Comparison of ENCODE assay signal across 24 mouse cellular contexts in genomic region chr14:22643494-22643893, GRCm38 (mm10).
"Had no signal": no experiment of that assay in that cellular context is flagged by ENCODE, and none has a peak within 500 bp of the region (broad histone marks: within the 10 kb centered on the region; RNA-seq: fewer than 3 reads in every experiment).

No protein-coding gene starts in this region.

- H3K4me2 ChIP-seq: heart, embryonic 11.5 days; heart, embryonic 13.5 days; heart, embryonic 15.5 days; hindbrain, embryonic 13.5 days; hindbrain, embryonic 15.5 days; limb, embryonic 12.5 days; liver, embryonic 11.5 days; liver, embryonic 13.5 days had no signal

- ATAC-seq: hindbrain, postnatal 0 days; intestine, embryonic 16.5 days had no signal

- H3K4me3 ChIP-seq: heart, embryonic 13.5 days; heart, embryonic 15.5 days; hindbrain, embryonic 13.5 days; hindbrain, embryonic 15.5 days; layer of hippocampus, adult 2 months; left cerebral cortex, adult 2 months; limb, embryonic 10.5 days; limb, embryonic 12.5 days; liver, embryonic 13.5 days had no signal

- H3K27ac ChIP-seq: heart, embryonic 13.5 days; heart, embryonic 15.5 days; hindbrain, embryonic 13.5 days; hindbrain, embryonic 15.5 days; hindbrain, postnatal 0 days; layer of hippocampus, adult 2 months; left cerebral cortex, adult 2 months; limb, embryonic 10.5 days; limb, embryonic 12.5 days; liver, embryonic 13.5 days had no signal

- DNase-seq: gastrocnemius, postnatal 14 days; gastrocnemius, postnatal 36 days; heart, adult 18-20 months; heart, postnatal 14 days; heart, postnatal 36 days; kidney, adult 18-20 months; kidney, adult 8-10 months; kidney, postnatal 10 days; kidney, postnatal 25 days; kidney, postnatal 4 days; liver; liver, embryonic 13.5 days had no signal

- H3K36me3 ChIP-seq: heart, embryonic 13.5 days; heart, embryonic 15.5 days; hindbrain, embryonic 13.5 days; hindbrain, embryonic 15.5 days; limb, embryonic 10.5 days; limb, embryonic 12.5 days; liver, embryonic 13.5 days had no signal

- H3K9ac ChIP-seq: heart, embryonic 13.5 days; heart, embryonic 15.5 days; hindbrain, embryonic 13.5 days; hindbrain, embryonic 15.5 days; limb, embryonic 12.5 days; liver, embryonic 13.5 days had no signal

- H3K4me1 ChIP-seq: liver, embryonic 13.5 days had no signal

- H3K27me3 ChIP-seq: heart, embryonic 13.5 days; hindbrain, embryonic 15.5 days; liver, embryonic 13.5 days had no signal

- H3K9me3 ChIP-seq: heart, embryonic 13.5 days; heart, embryonic 15.5 days; hindbrain, embryonic 13.5 days; hindbrain, embryonic 15.5 days; limb, embryonic 10.5 days; limb, embryonic 12.5 days; liver, embryonic 13.5 days had no signal
